Mouse (Mus musculus): Measurements from ENCODE around the gene Hibch.
"Not testable (repeated sequence)": the region's sequence is repeated elsewhere in the genome, so short reads cannot be mapped to it uniquely, and the experiment has no call there.

DNA sequence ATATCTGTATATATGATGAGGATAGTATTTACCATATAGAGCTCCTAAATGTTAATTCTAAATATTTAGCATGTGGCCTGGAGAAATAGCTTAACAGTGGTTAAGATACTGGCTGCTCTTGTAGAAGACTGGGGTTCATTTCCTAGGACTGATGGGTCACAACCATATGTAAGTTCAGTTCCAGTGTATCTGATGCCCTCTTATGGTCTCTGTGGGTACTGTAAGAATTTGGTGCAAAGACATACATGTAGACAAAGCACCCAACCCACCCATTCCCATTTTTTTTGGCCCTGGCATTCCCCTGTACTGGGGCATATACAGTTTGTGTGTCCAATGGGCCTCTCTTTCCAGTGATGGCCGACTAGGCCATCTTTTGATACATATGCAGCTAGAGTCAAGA, 9.3 kb downstream of the Hibch start:
- not testable (repeated sequence) for TF ChIP-seq POLR2A (IDR thresholded peaks at IDR 0.05; ENCODE audit: insufficient read length, low read depth); POLR2AphosphoS2 (IDR thresholded peaks at IDR 0.05; ENCODE audit: insufficient read length, low read depth); MAX (IDR thresholded peaks at IDR 0.05; ENCODE audit: low read depth); E2F4 (IDR thresholded peaks at IDR 0.05; ENCODE audit: insufficient read depth); CEBPB (IDR thresholded peaks at IDR 0.05; ENCODE audit: insufficient read depth, poor library complexity, severe bottlenecking); USF1 (IDR thresholded peaks at IDR 0.05; ENCODE audit: low read depth); SRF (IDR thresholded peaks at IDR 0.05; ENCODE audit: control insufficient read depth, insufficient read length, low read depth); MYOG (IDR thresholded peaks at IDR 0.05; ENCODE audit: control insufficient read depth in 1 of 3, insufficient read depth in 1 of 3, insufficient read length in 2 of 3, low read depth in 2 of 3); TCF3 (IDR thresholded peaks at IDR 0.05; ENCODE audit: insufficient read length, low read depth); MYOD1 (IDR thresholded peaks at IDR 0.05; ENCODE audit: control insufficient read depth in 1 of 3, insufficient read length in 2 of 3, low read depth in 2 of 3); TCF12 (IDR thresholded peaks at IDR 0.05; ENCODE audit: insufficient read depth, poor library complexity, severe bottlenecking); REST (IDR thresholded peaks at IDR 0.05; ENCODE audit: insufficient read depth, insufficient read length)

Data from myocyte (in vitro differentiated cells).